In genomic region chr10:14471039-14471550, GRCm38 (mm10) we compare ENCODE assay signal across 24 mouse cellular contexts.
DNase-seq lines count a peak whose midpoint lies in the region; ATAC-seq lines count a peak whose summit lies in the region.
"Had no signal": no experiment of that assay in that cellular context is flagged by ENCODE, and none has a peak within 500 bp of the region (broad histone marks: within the 10 kb centered on the region; RNA-seq: fewer than 3 reads in every experiment).

No protein-coding gene starts in this region.

- no peak for ATAC-seq in forebrain, embryonic 14.5 days
- no peak for ATAC-seq in forebrain, embryonic 13.5 days
- peak; percentile 60 for ATAC-seq in lung, embryonic 15.5 days (ENCODE audit: borderline replicate concordance, extremely low read depth, low FRiP score, low TSS enrichment)
- ATAC-seq: activated CD4-positive, CD25-positive, alpha-beta regulatory T cell, adult 4 months; forebrain, embryonic 16.5 days; Patski had no signal

- no peak overlapping the region for H3K27ac ChIP-seq in forebrain, embryonic 14.5 days (ENCODE audit: low read depth, low read length)
- H3K27ac ChIP-seq in forebrain, embryonic 13.5 days = no peak overlapping the region
- H3K27ac ChIP-seq in lung, embryonic 15.5 days = peak overlapping the region; percentile 22
- H3K27ac ChIP-seq: embryonic facial prominence, embryonic 15.5 days; forebrain, embryonic 10.5 days; heart, adult 2 months; heart, embryonic 15.5 days; hindbrain, embryonic 14.5 days had no signal

- no peak overlapping the region for H3K4me2 ChIP-seq in forebrain, embryonic 14.5 days (ENCODE audit: low read length)
- H3K4me2 ChIP-seq in forebrain, embryonic 13.5 days = no peak overlapping the region
- no peak overlapping the region for H3K4me2 ChIP-seq in lung, embryonic 15.5 days
- H3K4me2 ChIP-seq: embryonic facial prominence, embryonic 15.5 days; heart, embryonic 11.5 days; heart, embryonic 15.5 days; hindbrain, embryonic 14.5 days had no signal

- no peaks in the 10 kb centered on the region for H3K36me3 ChIP-seq in forebrain, embryonic 14.5 days (ENCODE audit: control insufficient read depth, insufficient read depth, low read length)
- no peaks in the 10 kb centered on the region for H3K36me3 ChIP-seq in forebrain, embryonic 13.5 days (ENCODE audit: poor library complexity, severe bottlenecking)
- H3K36me3 ChIP-seq in lung, embryonic 15.5 days = no peaks in the 10 kb centered on the region
- H3K36me3 ChIP-seq: embryonic facial prominence, embryonic 15.5 days; forebrain, embryonic 10.5 days; heart, embryonic 15.5 days had no signal

- no peak overlapping the region for H3K4me3 ChIP-seq in forebrain, embryonic 14.5 days (ENCODE audit: low read depth, low read length)
- no peak overlapping the region for H3K4me3 ChIP-seq in forebrain, embryonic 13.5 days
- no peak overlapping the region for H3K4me3 ChIP-seq in lung, embryonic 15.5 days
- H3K4me3 ChIP-seq: embryonic facial prominence, embryonic 15.5 days; erythroblast, embryonic 14.5 days; forebrain, embryonic 10.5 days; heart, adult 2 months; heart, embryonic 15.5 days had no signal

- H3K9me3 ChIP-seq in forebrain, embryonic 14.5 days (replicated peaks; ENCODE audit: control insufficient read depth, low read length) = no peaks in the 10 kb centered on the region
- H3K9me3 ChIP-seq in forebrain, embryonic 13.5 days (replicated peaks) = no peaks in the 10 kb centered on the region
- H3K9me3 ChIP-seq in lung, embryonic 15.5 days = no peaks in the 10 kb centered on the region
- H3K9me3 ChIP-seq: embryonic facial prominence, embryonic 15.5 days; forebrain, embryonic 10.5 days; heart, embryonic 15.5 days had no signal

- WGBS in forebrain, embryonic 14.5 days = 32% methylated on average over 5 of the region's 5 CpGs
- WGBS in forebrain, embryonic 13.5 days = 34% methylated on average over 5 of the region's 5 CpGs
- 35% methylated on average over 5 of the region's 5 CpGs for WGBS in lung, embryonic 15.5 days

- H3K27me3 ChIP-seq in forebrain, embryonic 14.5 days (replicated peaks; ENCODE audit: control insufficient read depth, insufficient read depth, low read length) = no peaks in the 10 kb centered on the region
- H3K27me3 ChIP-seq in forebrain, embryonic 13.5 days = no peaks in the 10 kb centered on the region
- H3K27me3 ChIP-seq in lung, embryonic 15.5 days = no peaks in the 10 kb centered on the region
- H3K27me3 ChIP-seq: embryonic facial prominence, embryonic 15.5 days; heart, embryonic 15.5 days; Patski had no signal

- no peak overlapping the region for H3K9ac ChIP-seq in forebrain, embryonic 14.5 days (ENCODE audit: low read length)
- no peak overlapping the region for H3K9ac ChIP-seq in forebrain, embryonic 13.5 days
- H3K9ac ChIP-seq in lung, embryonic 15.5 days = no peak overlapping the region
- H3K9ac ChIP-seq: embryonic facial prominence, embryonic 15.5 days; heart, embryonic 15.5 days; hindbrain, embryonic 14.5 days had no signal

- DNase-seq in forebrain, embryonic 14.5 days (ENCODE audit: low spot score) = peak; percentile 37
- no peak for DNase-seq in lung, postnatal 25 days (ENCODE audit: low spot score)
- DNase-seq in Muller cell, postnatal 12 days (ENCODE audit: inconsistent ontology term) = peak; percentile 68
- peak; percentile 55 for DNase-seq in lung, postnatal 10 days
- DNase-seq in cerebellum, postnatal 14 days = no peak
- DNase-seq in gastrocnemius, adult 18-20 months (ENCODE audit: low spot score) = no peak
- DNase-seq: adrenal gland, postnatal 14 days; cerebellum, adult 11 months; cerebellum, adult 8-10 months; cerebellum, postnatal 25 days; gastrocnemius, postnatal 14 days; heart, adult 2 months; heart, postnatal 14 days had no signal

- H3K4me1 ChIP-seq in forebrain, embryonic 14.5 days (ENCODE audit: control insufficient read depth, insufficient read depth, low read length) = no peaks in the 10 kb centered on the region
- H3K4me1 ChIP-seq in forebrain, embryonic 13.5 days = peaks cover 6% of the 10 kb centered on the region; the same call in 1 of the 2 replicates
- peaks cover 25% of the 10 kb centered on the region for H3K4me1 ChIP-seq in lung, embryonic 15.5 days
- H3K4me1 ChIP-seq: embryonic facial prominence, embryonic 15.5 days had no signal

Comparison
In these comparisons a context has a peak if more than half of its experiments do, and no peak if none do; other contexts are left out.
1. DNase-seq: peak in forebrain, embryonic 14.5 days (single experiment), Muller cell, postnatal 12 days (single experiment) and lung, postnatal 10 days (single experiment); none in lung, postnatal 25 days (single experiment), cerebellum, postnatal 14 days (0 of 2) and gastrocnemius, adult 18-20 months (single experiment).